Mouse (Mus musculus) stomach, postnatal 0 days (tissue): ENCODE measurements around the gene Dkkl1.

Source experiments
- CTCF ChIP-seq: IDR thresholded peaks from 2 replicates; pipeline ENCODE4 v1.5.1; 2016; ENCODE audit warnings: antibody characterized with exemption, low read depth, mild to moderate bottlenecking, moderate library complexity
- EP300 ChIP-seq: optimal IDR thresholded peaks from 2 replicates; pipeline ENCODE3; 2016; ENCODE audit warnings: antibody characterized with exemption

DNA sequence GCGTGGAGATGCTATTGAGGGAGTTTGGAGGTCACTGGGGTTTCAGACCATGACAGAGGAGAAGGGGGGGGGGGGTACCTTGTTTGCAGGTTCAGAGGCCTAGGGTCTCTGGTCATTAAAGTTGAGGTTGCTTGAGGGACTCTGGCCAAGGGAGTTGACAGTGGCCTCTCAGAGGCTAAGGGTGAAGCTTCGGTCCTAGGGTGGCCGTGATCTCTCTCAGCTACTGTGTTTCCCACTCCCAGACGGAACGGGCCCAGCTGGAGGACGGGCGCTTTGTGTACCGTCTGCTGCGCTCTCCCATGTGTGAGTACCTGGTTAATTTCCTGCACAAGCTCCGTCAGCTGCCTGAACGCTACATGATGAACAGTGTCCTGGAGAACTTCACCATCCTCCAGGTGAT is 20.0 kb upstream of the Dkkl1 start:
- no peak for TF ChIP-seq CTCF
- no peak for TF ChIP-seq EP300
